Mouse (Mus musculus): Measurements from ENCODE around the gene Ykt6. TPM values are rescaled to one million over a fixed set of nuclear protein-coding genes. Genes with fewer than 3 reads are reported as not detected.
A peak's percentile ranks its signal among the peaks of the same experiment; 100 is the strongest.
"Not testable (repeated sequence)": the region's sequence is repeated elsewhere in the genome, so short reads cannot be mapped to it uniquely, and the experiment has no call there.

Ykt6 gene
- polyA plus RNA-seq, 1 experiment from 2014 or later: 40.5 TPM

DNA sequence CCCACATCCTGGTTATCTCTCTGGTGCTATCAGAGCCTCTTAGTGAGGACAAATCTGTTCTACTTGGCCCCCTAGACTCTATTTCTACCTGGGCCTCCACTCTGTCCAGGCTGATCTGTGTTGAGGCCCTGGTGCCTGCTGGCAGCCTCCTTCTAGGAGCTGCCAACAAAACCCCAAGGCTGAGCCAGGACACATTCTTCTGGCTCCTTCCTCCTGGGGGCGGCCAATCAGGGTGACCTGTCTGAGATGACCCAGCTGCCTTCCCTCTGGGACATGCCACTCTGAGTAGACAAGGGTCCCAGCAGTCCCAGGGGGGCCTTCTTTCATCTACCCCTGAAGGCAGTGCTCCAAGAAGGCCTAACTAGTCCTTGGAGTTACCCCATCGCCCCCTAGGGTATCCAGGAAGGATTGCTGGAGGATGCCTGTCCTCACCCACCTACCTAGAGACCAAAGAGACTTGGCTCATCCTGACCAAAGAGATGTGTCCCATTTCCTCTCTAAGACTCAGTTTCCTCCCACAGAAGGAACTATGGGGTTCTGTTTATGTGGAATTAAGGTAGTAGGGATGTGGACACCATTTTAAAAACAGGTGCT is 47.6 kb downstream of the Ykt6 start:
- ATAC-seq (replicated peaks; ENCODE audit: extremely low read depth, insufficient read depth, low FRiP score): no peak
- 35% methylated on average over 2 of the region's 2 CpGs for WGBS
- Histone ChIP-seq H3K9ac (ENCODE audit: low read length) (peak overlapping the region; percentile 27), H3K4me1 (ENCODE audit: control insufficient read depth, insufficient read depth, low read length) (peaks cover 49% of the 10 kb centered on the region), H3K4me3 (ENCODE audit: low read length) (no peak overlapping the region), H3K36me3 (ENCODE audit: control insufficient read depth, insufficient read depth) (no peaks in the 10 kb centered on the region), H3K4me2 (ENCODE audit: low read depth, low read length) (no peak overlapping the region), H3K9me3 (replicated peaks; ENCODE audit: control insufficient read depth, low read length) (no peaks in the 10 kb centered on the region), H3K27me3 (ENCODE audit: control insufficient read depth, insufficient read depth, low read length) (no peaks in the 10 kb centered on the region), H3K27ac (ENCODE audit: low read length) (peak overlapping the region; percentile 73)

DNA sequence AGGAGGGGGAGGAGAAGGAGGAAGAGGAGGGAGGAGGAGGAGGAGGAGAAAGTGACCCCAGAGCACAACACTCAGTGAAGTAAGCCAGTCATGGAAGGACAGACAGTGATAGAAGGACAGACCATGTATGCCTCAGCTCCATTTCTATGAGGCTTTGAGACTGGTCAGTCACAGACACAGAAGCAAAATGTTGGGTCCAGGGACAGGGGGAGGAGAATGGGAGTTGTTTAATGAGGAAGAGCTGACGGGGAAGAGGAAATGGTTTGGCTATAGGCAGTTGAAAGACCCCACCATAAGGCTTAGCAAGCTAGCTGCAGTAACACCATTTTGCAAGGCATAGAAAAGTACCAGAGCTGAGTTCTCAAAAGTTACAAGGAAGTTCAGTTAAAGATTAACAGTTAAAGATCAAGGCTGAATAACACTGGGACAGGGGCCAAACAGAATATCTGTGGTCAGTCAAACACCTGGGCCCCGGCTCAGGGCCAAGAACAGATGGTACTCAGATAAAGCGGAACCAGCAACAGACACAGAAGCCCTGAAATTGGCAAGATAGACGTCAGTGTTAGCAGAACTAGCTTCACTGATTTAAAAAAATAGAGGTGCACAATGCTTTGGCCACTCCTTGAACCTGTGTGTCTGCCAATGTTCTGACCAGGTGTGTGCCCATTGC is 50.0 kb downstream of the Ykt6 start:
- not testable (repeated sequence) for H3K36me3 ChIP-seq (ENCODE audit: control insufficient read depth, insufficient read depth); H3K4me2 ChIP-seq (ENCODE audit: low read depth, low read length); H3K9me3 ChIP-seq (replicated peaks; ENCODE audit: control insufficient read depth, low read length); H3K27ac ChIP-seq (ENCODE audit: low read length); H3K27me3 ChIP-seq (ENCODE audit: control insufficient read depth, insufficient read depth, low read length); H3K4me3 ChIP-seq (ENCODE audit: low read length); H3K9ac ChIP-seq (ENCODE audit: low read length); ATAC-seq (replicated peaks; ENCODE audit: extremely low read depth, insufficient read depth, low FRiP score)
- H3K4me1 ChIP-seq (ENCODE audit: control insufficient read depth, insufficient read depth, low read length): peaks cover 37% of the 10 kb centered on the region
- WGBS: 52% methylated on average over 1 of the region's 4 CpGs

DNA sequence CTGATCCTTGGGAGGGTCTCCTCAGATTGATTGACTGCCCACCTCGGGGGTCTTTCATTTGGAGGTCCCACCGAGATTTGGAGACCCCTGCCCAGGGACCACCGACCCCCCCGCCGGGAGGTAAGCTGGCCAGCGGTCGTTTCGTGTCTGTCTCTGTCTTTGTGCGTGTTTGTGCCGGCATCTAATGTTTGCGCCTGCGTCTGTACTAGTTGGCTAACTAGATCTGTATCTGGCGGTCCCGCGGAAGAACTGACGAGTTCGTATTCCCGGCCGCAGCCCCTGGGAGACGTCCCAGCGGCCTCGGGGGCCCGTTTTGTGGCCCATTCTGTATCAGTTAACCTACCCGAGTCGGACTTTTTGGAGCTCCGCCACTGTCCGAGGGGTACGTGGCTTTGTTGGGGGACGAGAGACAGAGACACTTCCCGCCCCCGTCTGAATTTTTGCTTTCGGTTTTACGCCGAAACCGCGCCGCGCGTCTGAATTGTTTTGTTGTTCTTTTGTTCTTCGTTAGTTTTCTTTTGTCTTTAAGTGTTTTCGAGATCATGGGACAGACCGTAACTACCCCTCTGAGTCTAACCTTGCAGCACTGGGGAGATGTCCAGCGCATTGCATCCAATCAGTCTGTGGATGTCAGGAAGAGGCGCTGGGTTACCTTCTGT is 51.0 kb downstream of the Ykt6 start:
- peak overlapping the region; percentile 60 for H3K4me2 ChIP-seq (ENCODE audit: low read depth, low read length)
- peak overlapping the region; percentile 63 for H3K9ac ChIP-seq (ENCODE audit: low read length)
- not testable (repeated sequence) for H3K9me3 ChIP-seq (replicated peaks; ENCODE audit: control insufficient read depth, low read length); ATAC-seq (replicated peaks; ENCODE audit: extremely low read depth, insufficient read depth, low FRiP score); H3K27ac ChIP-seq (ENCODE audit: low read length); H3K36me3 ChIP-seq (ENCODE audit: control insufficient read depth, insufficient read depth); H3K27me3 ChIP-seq (ENCODE audit: control insufficient read depth, insufficient read depth, low read length)
- peaks cover 28% of the 10 kb centered on the region for H3K4me1 ChIP-seq (ENCODE audit: control insufficient read depth, insufficient read depth, low read length)
- 2% methylated on average over 33 of the region's 44 CpGs for WGBS
- peak overlapping the region; percentile 53 for H3K4me3 ChIP-seq (ENCODE audit: low read length)

DNA sequence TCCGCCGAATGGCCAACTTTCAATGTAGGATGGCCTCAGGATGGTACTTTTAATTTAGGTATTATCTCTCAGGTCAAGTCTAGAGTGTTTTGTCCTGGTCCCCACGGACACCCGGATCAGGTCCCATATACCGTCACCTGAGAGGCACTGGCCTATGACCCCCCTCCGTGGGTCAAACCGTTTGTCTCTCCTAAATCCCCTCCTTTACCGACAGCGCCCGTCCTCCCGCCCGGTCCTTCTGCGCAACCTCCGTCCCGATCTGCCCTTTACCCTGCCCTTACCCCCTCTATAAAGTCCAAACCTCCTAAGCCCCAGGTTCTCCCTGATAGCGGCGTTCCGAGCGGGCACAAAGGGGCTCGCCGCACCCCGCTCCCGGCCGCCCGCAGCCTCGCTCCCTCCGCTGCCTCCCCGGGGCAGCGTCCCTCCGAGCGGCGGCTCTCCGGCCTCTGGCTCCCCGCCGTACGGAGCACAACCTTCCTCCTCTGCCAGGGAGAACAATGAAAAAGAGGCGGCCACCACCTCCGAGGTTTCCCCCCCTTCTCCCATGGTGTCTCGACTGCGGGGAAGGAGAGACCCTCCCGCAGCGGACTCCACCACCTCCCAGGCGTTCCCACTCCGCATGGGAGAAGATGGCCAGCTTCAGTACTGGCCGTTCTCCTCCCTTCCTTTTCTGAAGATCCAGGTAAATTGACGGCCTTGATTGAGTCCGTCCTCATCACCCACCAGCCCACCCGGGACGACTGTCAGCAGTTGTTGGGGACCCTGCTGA is 51.7 kb downstream of the Ykt6 start:
- H3K27me3 ChIP-seq (ENCODE audit: control insufficient read depth, insufficient read depth, low read length); H3K36me3 ChIP-seq (ENCODE audit: control insufficient read depth, insufficient read depth); H3K27ac ChIP-seq (ENCODE audit: low read length); H3K9me3 ChIP-seq (replicated peaks; ENCODE audit: control insufficient read depth, low read length): not testable (repeated sequence)
- Histone ChIP-seq H3K4me2 (ENCODE audit: low read depth, low read length) (peak overlapping the region; percentile 60), H3K4me3 (ENCODE audit: low read length) (peak overlapping the region; percentile 53), H3K9ac (ENCODE audit: low read length) (peak overlapping the region; percentile 63), H3K4me1 (ENCODE audit: control insufficient read depth, insufficient read depth, low read length) (peaks cover 21% of the 10 kb centered on the region)
- 4% methylated on average over 23 of the region's 49 CpGs for WGBS
- 0 out of 2 replicates have a peak, but pooled peaks have one; percentile 30 for ATAC-seq (replicated peaks; ENCODE audit: extremely low read depth, insufficient read depth, low FRiP score)

DNA sequence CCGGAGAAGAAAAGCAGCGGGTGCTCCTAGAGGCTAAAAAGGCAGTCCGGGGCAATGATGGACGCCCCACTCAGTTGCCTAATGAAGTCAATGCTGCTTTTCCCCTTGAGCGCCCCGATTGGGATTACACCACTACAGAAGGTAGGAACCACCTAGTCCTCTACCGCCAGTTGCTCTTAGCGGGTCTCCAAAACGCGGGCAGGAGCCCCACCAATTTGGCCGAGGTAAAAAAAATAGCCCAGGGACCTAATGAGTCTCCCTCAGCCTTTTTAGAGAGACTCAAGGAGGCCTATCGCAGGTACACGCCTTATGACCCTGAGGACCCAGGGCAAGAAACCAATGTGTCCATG is 52.3 kb downstream of the Ykt6 start:
- 36% methylated on average over 9 of the region's 13 CpGs for WGBS
- peak overlapping the region; percentile 48 for H3K4me3 ChIP-seq (ENCODE audit: low read length)

DNA sequence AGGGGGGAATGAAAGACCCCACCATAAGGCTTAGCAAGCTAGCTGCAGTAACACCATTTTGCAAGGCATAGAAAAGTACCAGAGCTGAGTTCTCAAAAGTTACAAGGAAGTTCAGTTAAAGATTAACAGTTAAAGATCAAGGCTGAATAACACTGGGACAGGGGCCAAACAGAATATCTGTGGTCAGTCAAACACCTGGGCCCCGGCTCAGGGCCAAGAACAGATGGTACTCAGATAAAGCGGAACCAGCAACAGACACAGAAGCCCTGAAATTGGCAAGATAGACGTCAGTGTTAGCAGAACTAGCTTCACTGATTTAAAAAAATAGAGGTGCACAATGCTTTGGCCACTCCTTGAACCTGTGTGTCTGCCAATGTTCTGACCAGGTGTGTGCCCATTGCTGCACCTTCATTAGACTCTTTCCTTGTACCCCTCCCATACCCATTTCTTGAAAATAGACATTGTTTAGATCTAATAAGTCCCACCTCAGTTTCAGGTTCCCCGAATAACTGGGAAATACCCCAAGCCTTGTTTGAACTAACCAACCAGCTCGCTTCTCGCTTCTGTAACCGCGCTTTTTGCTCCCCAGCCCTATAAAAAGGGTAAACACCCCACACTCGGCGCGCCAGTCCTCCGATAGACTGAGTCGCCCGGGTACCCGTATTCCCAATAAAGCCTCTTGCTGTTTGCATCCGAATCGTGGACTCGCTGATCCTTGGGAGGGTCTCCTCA is 55.4 kb downstream of the Ykt6 start:
- not testable (repeated sequence) for H3K27ac ChIP-seq (ENCODE audit: low read length); ATAC-seq (replicated peaks; ENCODE audit: extremely low read depth, insufficient read depth, low FRiP score); H3K4me3 ChIP-seq (ENCODE audit: low read length); H3K4me2 ChIP-seq (ENCODE audit: low read depth, low read length); H3K27me3 ChIP-seq (ENCODE audit: control insufficient read depth, insufficient read depth, low read length); H3K9ac ChIP-seq (ENCODE audit: low read length); H3K9me3 ChIP-seq (replicated peaks; ENCODE audit: control insufficient read depth, low read length); H3K36me3 ChIP-seq (ENCODE audit: control insufficient read depth, insufficient read depth); H3K4me1 ChIP-seq (ENCODE audit: control insufficient read depth, insufficient read depth, low read length)
- 100% methylated on average over 3 of the region's 18 CpGs for WGBS

More for the DNA sequence above, 52.3 kb downstream of the Ykt6 start:
- Histone ChIP-seq H3K4me1 (ENCODE audit: control insufficient read depth, insufficient read depth, low read length) (peaks cover 15% of the 10 kb centered on the region), H3K4me2 (ENCODE audit: low read depth, low read length) (peak overlapping the region; percentile 56)
- ATAC-seq (replicated peaks; ENCODE audit: extremely low read depth, insufficient read depth, low FRiP score); H3K27me3 ChIP-seq (ENCODE audit: control insufficient read depth, insufficient read depth, low read length); H3K27ac ChIP-seq (ENCODE audit: low read length); H3K9me3 ChIP-seq (replicated peaks; ENCODE audit: control insufficient read depth, low read length); H3K9ac ChIP-seq (ENCODE audit: low read length); H3K36me3 ChIP-seq (ENCODE audit: control insufficient read depth, insufficient read depth): not testable (repeated sequence)

DNA sequence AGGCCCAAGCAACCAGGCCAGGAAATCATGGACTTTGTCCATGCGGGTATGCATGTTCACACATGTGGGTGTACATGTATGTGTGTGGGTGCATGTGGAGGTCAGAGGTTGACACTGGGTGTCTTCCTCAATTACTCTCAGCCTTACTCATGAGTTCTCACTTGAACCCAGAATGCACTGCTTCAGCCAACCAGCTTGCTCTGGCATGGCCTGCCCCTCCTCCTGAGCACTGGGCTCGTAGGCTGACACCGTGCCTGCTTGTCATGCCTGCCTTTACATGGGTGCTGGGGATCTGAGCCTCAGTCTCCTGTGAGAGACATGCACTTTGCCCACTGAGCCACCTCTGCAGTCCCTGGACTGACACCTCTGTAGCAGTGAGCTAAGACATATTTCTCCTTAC is 56.4 kb downstream of the Ykt6 start:
- WGBS: 91% methylated on average over 3 of the region's 3 CpGs
- Histone ChIP-seq H3K9ac (ENCODE audit: low read length) (no peak overlapping the region), H3K4me3 (ENCODE audit: low read length) (no peak overlapping the region), H3K27me3 (ENCODE audit: control insufficient read depth, insufficient read depth, low read length) (no peaks in the 10 kb centered on the region), H3K4me2 (ENCODE audit: low read depth, low read length) (no peak overlapping the region), H3K36me3 (ENCODE audit: control insufficient read depth, insufficient read depth) (peaks cover 3% of the 10 kb centered on the region; the same call in 1 of the 2 replicates), H3K4me1 (ENCODE audit: control insufficient read depth, insufficient read depth, low read length) (no peaks in the 10 kb centered on the region), H3K27ac (ENCODE audit: low read length) (no peak overlapping the region), H3K9me3 (replicated peaks; ENCODE audit: control insufficient read depth, low read length) (no peaks in the 10 kb centered on the region; the same call in 1 of the 2 replicates)
- no peak for ATAC-seq (replicated peaks; ENCODE audit: extremely low read depth, insufficient read depth, low FRiP score)

DNA sequence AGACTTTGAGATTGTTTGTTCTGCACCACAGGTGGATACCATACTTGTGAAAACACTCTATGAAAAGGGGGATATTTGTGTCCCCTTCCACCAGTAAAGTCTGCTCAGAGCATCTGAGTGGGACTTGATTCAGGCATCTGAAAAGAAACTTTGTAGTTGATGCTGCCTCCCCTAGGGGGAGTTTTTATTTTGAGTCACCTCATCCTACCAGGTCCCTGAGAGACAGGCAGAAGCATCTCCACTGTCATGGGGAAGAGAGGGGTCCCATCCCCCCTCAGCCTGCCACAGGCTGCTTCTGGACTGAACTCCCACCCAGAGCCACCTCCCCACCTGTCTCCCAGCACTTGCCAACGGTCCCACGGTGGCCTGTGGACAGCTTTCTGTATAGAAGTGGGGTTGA is 57.9 kb downstream of the Ykt6 start:
- Histone ChIP-seq H3K27me3 (ENCODE audit: control insufficient read depth, insufficient read depth, low read length) (no peaks in the 10 kb centered on the region), H3K4me1 (ENCODE audit: control insufficient read depth, insufficient read depth, low read length) (no peaks in the 10 kb centered on the region), H3K27ac (ENCODE audit: low read length) (no peak overlapping the region), H3K9me3 (replicated peaks; ENCODE audit: control insufficient read depth, low read length) (no peaks in the 10 kb centered on the region; the same call in 1 of the 2 replicates), H3K4me2 (ENCODE audit: low read depth, low read length) (no peak overlapping the region), H3K36me3 (ENCODE audit: control insufficient read depth, insufficient read depth) (peaks cover 3% of the 10 kb centered on the region; the same call in 1 of the 2 replicates), H3K4me3 (ENCODE audit: low read length) (no peak overlapping the region), H3K9ac (ENCODE audit: low read length) (no peak overlapping the region)
- ATAC-seq (replicated peaks; ENCODE audit: extremely low read depth, insufficient read depth, low FRiP score): no peak
- 54% methylated on average over 2 of the region's 2 CpGs for WGBS

All from heart, embryonic 16.5 days (tissue).